In genomic region chr7:122018978-122019377, GRCm38 (mm10) we compare ENCODE assay signal across 9 mouse cellular contexts. TPM values are rescaled to one million over a fixed set of nuclear protein-coding genes. Genes with fewer than 3 reads are reported as not detected.
DNase-seq lines count a peak whose midpoint lies in the region; ATAC-seq and TF ChIP-seq lines count a peak whose summit lies in the region.
"Had no signal": no experiment of that assay in that cellular context is flagged by ENCODE, and none has a peak within 500 bp of the region (broad histone marks: within the 10 kb centered on the region; RNA-seq: fewer than 3 reads in every experiment).

No protein-coding gene starts in this region.

- ATAC-seq in hindbrain, embryonic 12.5 days (ENCODE audit: low FRiP score), result no peak
- no peak for ATAC-seq in liver, embryonic 11.5 days (replicated peaks; ENCODE audit: low FRiP score)

- H3K4me2 ChIP-seq in hindbrain, embryonic 12.5 days (replicated peaks), result peak overlapping the region; percentile 55
- H3K4me2 ChIP-seq in liver, embryonic 11.5 days, result peak overlapping the region; percentile 78

- peaks cover 18% of the 10 kb centered on the region for H3K4me1 ChIP-seq in spleen, adult 2 months (ENCODE audit: control insufficient read depth, insufficient read depth, insufficient read length)
- H3K4me1 ChIP-seq in hindbrain, embryonic 12.5 days, result peaks cover 38% of the 10 kb centered on the region
- H3K4me1 ChIP-seq in liver, embryonic 11.5 days (replicated peaks; ENCODE audit: control insufficient read depth, insufficient read depth, low read length), result peaks cover 54% of the 10 kb centered on the region

- peak overlapping the region; percentile 70; the same call in 1 of the 2 replicates for H3K27ac ChIP-seq in spleen, adult 2 months (ENCODE audit: insufficient read depth, low read length)
- no peak overlapping the region for H3K27ac ChIP-seq in hindbrain, embryonic 12.5 days
- H3K27ac ChIP-seq in liver, embryonic 11.5 days (ENCODE audit: low read depth, low read length), result peak overlapping the region; percentile 80; the same call in 1 of the 2 replicates
- H3K27ac ChIP-seq: macrophage had no signal

- no peak for TF ChIP-seq POLR2A in spleen, adult 2 months (IDR thresholded peaks at IDR 0.05; ENCODE audit: low read depth, low read length)

- H3K36me3 ChIP-seq in spleen, adult 2 months (ENCODE audit: control insufficient read depth, insufficient read depth, low read length), result peaks cover 1% of the 10 kb centered on the region; the same call in 1 of the 2 replicates
- no peaks in the 10 kb centered on the region for H3K36me3 ChIP-seq in hindbrain, embryonic 12.5 days
- 0 out of 2 replicates have a peak, but pooled peaks cover 2% of the 10 kb centered on the region for H3K36me3 ChIP-seq in liver, embryonic 11.5 days (ENCODE audit: control insufficient read depth, insufficient read depth, low read length)

- WGBS in spleen, adult 2 months, result 92% methylated on average over 7 of the region's 7 CpGs
- 91% methylated on average over 7 of the region's 7 CpGs for WGBS in hindbrain, embryonic 12.5 days
- 78% methylated on average over 7 of the region's 7 CpGs for WGBS in liver, embryonic 11.5 days

- H3K4me3 ChIP-seq in spleen, adult 2 months (ENCODE audit: extremely low read depth, insufficient read depth, insufficient read length), result peak overlapping the region; percentile 31; the same call in 1 of the 2 replicates
- H3K4me3 ChIP-seq in hindbrain, embryonic 12.5 days, result peak overlapping the region; percentile 84; the same call in 1 of the 2 replicates
- peak overlapping the region; percentile 11; the same call in 1 of the 2 replicates for H3K4me3 ChIP-seq in liver, embryonic 11.5 days (ENCODE audit: low read depth, low read length)

- DNase-seq in spleen, adult 2 months (ENCODE audit: low read depth in 1 of 2, low spot score in 2 of 2), result no peak
- no peak for DNase-seq in spleen, postnatal 10 days (ENCODE audit: low spot score in 2 of 2)
- DNase-seq in liver, embryonic 11.5 days (ENCODE audit: low spot score), result no peak
- peak; percentile 61 for DNase-seq in yolk sac, embryonic 10.5 days (ENCODE audit: low spot score)
- no peak for DNase-seq in thymus, postnatal 0 days (ENCODE audit: low spot score)
- DNase-seq in spleen, postnatal 36 days (ENCODE audit: low spot score in 2 of 2), result no peak
- DNase-seq in thymus, postnatal 10 days (ENCODE audit: low spot score in 2 of 2), result no peak

- H3K27me3 ChIP-seq in spleen, adult 2 months (ENCODE audit: control insufficient read depth, insufficient read depth, low read length), result no peaks in the 10 kb centered on the region
- no peaks in the 10 kb centered on the region for H3K27me3 ChIP-seq in hindbrain, embryonic 12.5 days
- no peaks in the 10 kb centered on the region for H3K27me3 ChIP-seq in liver, embryonic 11.5 days (replicated peaks; ENCODE audit: control insufficient read depth, insufficient read depth, low read length)

- H3K9ac ChIP-seq in hindbrain, embryonic 12.5 days, result no peak overlapping the region
- no peak overlapping the region for H3K9ac ChIP-seq in liver, embryonic 11.5 days (ENCODE audit: low read depth, low read length)

- no peak for TF ChIP-seq CTCF in spleen, adult 2 months (IDR thresholded peaks at IDR 0.05; ENCODE audit: extremely low read depth, insufficient read depth, insufficient read length, insufficient replicate concordance)

- no peaks in the 10 kb centered on the region for H3K9me3 ChIP-seq in hindbrain, embryonic 12.5 days (replicated peaks)
- no peaks in the 10 kb centered on the region for H3K9me3 ChIP-seq in liver, embryonic 11.5 days (ENCODE audit: control insufficient read depth, low read length)

RNA-seq across cellular contexts. Expression of gene Gga2, which starts 2.0 kb away (rescaled TPM):
- 88.1 and 148 TPM in 2 replicates for polyA plus RNA-seq in spleen, adult 2 months (2012; rRNA removed)
- polyA plus RNA-seq in hindbrain, embryonic 12.5 days (2016; fragmentation: Nextera tagmentation; extraction: Ambion mirVana), result 81.6 and 87.7 TPM in 2 replicates
- polyA plus RNA-seq in liver, embryonic 11.5 days (2014; fragmentation: Nextera tagmentation; extraction: Ambion mirVana), result 69.4 and 87.7 TPM in 2 replicates
- polyA plus RNA-seq in thymus, postnatal 0 days (2015; fragmentation: Nextera tagmentation; extraction: Ambion mirVana), result 27.0 and 27.9 TPM in 2 replicates

RNA-seq across cellular contexts. Expression of gene Cog7, which starts 37.5 kb away (rescaled TPM):
- polyA plus RNA-seq in spleen, adult 2 months (2012; rRNA removed), result 9.9 and 11.8 TPM in 2 replicates
- 21.1 and 22.4 TPM in 2 replicates for polyA plus RNA-seq in hindbrain, embryonic 12.5 days (2016; fragmentation: Nextera tagmentation; extraction: Ambion mirVana)
- polyA plus RNA-seq in liver, embryonic 11.5 days (2014; fragmentation: Nextera tagmentation; extraction: Ambion mirVana), result 20.7 and 21.6 TPM in 2 replicates
- 5.5 and 10.9 TPM in 2 replicates for polyA plus RNA-seq in thymus, postnatal 0 days (2015; fragmentation: Nextera tagmentation; extraction: Ambion mirVana)

RNA-seq across cellular contexts. Expression of gene Ubfd1, which starts 48.0 kb away (rescaled TPM):
- 15.4 and 16.2 TPM in 2 replicates for polyA plus RNA-seq in spleen, adult 2 months (2012; rRNA removed)
- 97.3 and 105 TPM in 2 replicates for polyA plus RNA-seq in hindbrain, embryonic 12.5 days (2016; fragmentation: Nextera tagmentation; extraction: Ambion mirVana)
- polyA plus RNA-seq in liver, embryonic 11.5 days (2014; fragmentation: Nextera tagmentation; extraction: Ambion mirVana), result 59.7 and 64.9 TPM in 2 replicates
- 37.5 and 39.5 TPM in 2 replicates for polyA plus RNA-seq in thymus, postnatal 0 days (2015; fragmentation: Nextera tagmentation; extraction: Ambion mirVana)

RNA-seq across cellular contexts. Expression of gene Ears2, which starts 48.1 kb away (rescaled TPM):
- polyA plus RNA-seq in spleen, adult 2 months (2012; rRNA removed), result 7.9 and 10.4 TPM in 2 replicates
- polyA plus RNA-seq in hindbrain, embryonic 12.5 days (2016; fragmentation: Nextera tagmentation; extraction: Ambion mirVana), result 12.7 and 13.5 TPM in 2 replicates
- 16.1 and 18.0 TPM in 2 replicates for polyA plus RNA-seq in liver, embryonic 11.5 days (2014; fragmentation: Nextera tagmentation; extraction: Ambion mirVana)
- polyA plus RNA-seq in thymus, postnatal 0 days (2015; fragmentation: Nextera tagmentation; extraction: Ambion mirVana), result 8.9 and 9.2 TPM in 2 replicates

Comparison
In these comparisons a context has a peak if more than half of its experiments do, and no peak if none do; other contexts are left out.
1. H3K4me3 ChIP-seq: peak in every context shown above with its lines; median percentile 84 in hindbrain, embryonic 12.5 days; 31 in spleen, adult 2 months; 11 in liver, embryonic 11.5 days.